Mouse (Mus musculus): ENCODE results near the gene Smarca4.

DNA sequence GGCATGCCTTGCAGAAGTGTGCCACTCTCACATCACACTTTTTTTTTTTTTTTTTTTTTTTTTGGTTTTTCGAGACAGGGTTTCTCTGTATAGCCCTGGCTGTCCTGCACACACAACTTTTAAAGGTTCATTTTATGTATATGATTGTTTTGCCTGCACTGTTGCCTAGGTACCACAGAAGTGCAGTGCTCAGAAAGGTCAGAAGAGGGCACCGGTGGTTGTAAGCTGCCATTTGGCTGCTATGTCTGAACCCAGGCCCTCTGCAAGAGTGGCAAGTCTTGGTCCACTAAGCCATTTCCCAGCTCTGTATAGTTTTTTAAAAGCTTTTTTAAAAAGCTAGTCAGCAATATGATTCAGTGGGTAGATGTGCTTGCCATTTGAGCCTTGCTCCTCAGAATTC, 17.8 kb upstream of the Smarca4 start:
- TF ChIP-seq CTCF (IDR thresholded peaks at IDR 0.05; ENCODE audit: insufficient read depth, low read length) (peak; percentile 46; the same call in 1 of the 2 replicates), POLR2A (IDR thresholded peaks at IDR 0.05; ENCODE audit: borderline replicate concordance, extremely low read depth, low read depth, low read length) (no peak)
